Mouse (Mus musculus) heart, postnatal 4 days (tissue): ENCODE measurements around the gene Crybb2. TPM values are rescaled to one million over a fixed set of nuclear protein-coding genes. Genes with fewer than 3 reads are reported as not detected.
A peak's percentile ranks its signal among the peaks of the same experiment; 100 is the strongest.

Experiments
- DNase-seq: peaks from one replicate; pipeline ENCODE4 v3.0.0; 2021
- total RNA-seq, 2 experiments: library from RNA; stranded (reverse); gene quantifications; 2 replicates each; pipeline ENCODE4 v1.2.3; 2021

The Crybb2 gene
- total RNA-seq, 2 experiments from 2014 or later = not detected

DNA sequence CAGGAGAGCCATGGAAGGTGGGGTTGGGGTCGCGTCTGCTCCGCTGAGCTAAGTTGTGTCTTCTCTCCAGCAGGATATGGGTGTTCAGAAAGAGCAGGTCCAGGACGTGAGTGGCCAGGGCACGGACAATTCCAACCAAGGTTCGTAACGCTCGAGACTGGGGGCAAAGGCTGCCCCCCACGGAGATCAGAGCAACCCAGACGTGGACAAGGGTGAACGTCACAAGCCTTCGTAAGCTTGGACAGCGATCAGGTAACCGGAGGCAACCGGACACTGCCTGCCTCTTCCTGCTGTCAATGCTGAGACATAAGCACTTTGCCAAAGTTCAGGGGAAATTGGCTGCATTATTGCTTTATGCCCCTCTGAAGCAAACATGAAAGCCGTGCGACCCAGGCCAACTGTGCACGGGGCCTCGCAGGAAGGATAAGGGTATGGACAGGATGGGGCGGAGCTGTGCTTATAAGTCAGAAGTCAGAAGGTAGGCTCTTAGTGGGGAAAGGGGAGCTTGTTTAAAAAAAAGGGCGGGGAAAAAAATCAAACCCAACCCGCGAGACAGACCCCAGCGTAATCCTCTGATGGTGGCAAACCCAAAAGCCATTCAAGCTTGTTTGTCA, 20.3 kb upstream of the Crybb2 start:
- DNase-seq = no peak

DNA sequence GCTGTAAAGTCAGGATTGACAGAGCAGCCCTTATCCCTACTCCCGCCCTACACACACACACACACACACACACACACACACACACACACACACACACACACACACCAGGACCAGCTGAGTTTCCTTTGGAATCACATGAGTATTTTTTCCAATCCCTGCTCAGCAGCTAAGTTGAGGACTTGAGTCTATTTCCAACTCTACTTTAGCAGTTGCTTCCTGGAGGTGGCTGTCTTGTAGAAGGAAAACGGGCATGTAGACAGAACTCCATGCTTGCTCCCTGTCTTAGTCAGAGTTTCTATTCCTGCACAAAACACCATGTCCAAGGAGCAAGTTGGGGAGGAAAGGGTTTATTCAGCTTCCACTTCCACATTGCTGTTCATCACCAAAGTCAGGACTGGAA, 17.5 kb upstream of the Crybb2 start:
- no peak for DNase-seq

DNA sequence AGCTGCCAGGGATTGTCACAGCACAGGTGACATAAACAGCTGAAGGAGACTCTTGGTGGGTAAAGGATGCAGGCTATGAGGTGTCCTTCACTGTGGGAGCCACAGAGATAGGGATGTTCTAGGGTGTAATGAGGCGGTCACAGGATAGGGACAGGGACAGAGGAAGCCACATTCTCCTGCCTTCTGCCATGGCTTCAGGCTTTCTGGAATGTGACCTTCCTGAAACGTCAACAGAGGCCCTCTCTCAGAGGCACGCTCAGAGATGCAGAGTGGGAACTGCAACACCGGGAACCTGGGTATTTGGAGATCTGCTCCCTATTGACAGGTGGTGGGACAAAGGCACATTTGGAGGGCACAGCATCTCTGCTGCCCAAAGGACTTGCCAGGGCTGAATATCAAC, 17.1 kb upstream of the Crybb2 start:
- DNase-seq = no peak

DNA sequence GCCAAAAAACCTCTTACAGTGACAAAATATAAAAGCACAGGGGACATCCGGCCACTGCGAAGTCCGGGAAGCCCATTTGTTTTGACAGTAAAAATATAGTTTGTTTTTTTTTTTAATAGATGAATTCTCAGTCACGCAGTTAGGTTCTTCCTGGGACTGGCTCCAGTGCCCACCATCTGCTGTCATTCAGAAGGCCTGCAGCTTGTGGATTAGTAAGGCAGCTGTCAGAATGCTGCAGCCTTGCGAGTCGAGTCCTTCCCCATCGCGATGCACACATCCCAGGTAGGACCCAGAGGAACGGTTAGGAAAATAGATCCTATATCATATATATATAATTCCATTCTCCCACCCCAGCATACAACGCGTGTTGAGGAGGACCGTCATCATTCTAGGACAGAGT, 16.5 kb upstream of the Crybb2 start:
- no peak for DNase-seq

DNA sequence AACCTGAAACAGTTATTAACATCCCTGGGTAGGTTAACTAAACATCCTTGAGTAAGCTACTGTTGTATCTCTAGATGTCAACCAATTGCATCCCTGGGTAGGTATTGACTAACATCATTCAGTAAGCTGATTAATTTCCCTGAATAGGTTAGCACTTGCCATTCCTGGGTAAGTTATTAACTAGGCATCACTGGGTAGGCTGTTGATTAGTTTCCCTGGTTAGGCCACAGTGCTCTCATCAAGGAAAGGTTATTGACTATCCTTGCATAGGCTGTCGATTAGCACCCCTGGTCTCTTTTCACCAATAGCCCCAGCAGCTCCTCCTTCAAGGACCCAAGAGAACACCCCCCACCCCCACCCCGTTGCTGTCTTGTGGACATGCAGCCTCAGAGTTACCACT, 16.0 kb upstream of the Crybb2 start:
- no peak for DNase-seq

DNA sequence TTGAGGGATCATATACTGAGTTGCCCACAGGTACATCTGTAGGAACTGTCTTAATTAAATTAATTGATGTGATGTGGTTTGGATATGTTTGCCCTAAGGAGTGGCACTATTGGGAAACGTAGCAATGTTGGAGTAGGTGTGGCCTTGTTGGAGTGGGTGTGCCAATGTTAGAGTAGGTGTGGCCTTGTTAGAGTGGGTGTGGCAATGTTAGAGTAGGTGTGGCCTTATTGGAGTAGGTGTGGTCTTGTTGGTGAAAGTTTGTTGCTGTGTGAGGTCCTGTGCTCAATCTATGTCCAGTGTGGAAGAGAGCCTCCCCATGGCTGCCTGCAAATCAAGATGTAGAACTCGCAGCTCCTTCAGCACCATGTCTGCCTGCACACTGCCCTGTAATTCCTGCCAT, 14.4 kb upstream of the Crybb2 start:
- DNase-seq = no peak

DNA sequence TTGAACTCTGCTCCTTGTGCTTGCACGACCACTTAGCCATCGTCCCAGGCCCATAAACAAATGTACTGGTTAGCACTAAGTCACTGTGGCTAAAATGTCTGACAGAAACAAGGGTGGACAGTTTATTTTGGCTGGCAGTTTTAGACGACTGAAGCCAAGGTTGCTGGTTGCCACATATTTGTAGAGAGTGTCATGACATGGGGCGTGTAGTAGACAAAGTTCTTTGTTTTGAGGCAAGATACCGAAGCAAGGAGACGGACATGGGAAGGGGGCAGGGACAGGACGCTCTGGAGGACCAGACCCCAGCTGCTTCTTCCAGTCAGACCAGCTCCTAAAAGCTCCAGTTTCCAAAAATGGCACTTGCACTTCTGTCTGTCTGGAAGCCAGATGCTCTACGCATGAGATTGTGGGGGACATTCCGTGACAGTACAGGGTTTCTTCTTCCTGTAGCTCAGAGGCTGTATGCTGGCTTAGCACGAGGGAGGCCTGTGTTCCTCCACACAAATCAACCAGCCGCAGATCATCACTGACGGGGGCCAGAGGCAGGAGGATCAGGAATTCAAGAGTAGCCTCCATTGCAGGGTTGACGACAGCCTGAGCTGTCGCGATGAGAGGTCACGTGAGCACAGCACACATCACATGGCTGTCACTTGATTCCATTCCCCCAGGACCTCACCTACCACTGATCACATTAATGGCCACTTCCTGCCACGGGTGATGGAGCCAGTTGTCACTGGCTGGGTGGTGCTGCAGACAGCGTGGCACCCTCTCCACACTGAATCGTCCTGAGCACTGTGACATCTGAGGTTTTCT, 12.6 kb upstream of the Crybb2 start:
- peak; percentile 36 for DNase-seq

DNA sequence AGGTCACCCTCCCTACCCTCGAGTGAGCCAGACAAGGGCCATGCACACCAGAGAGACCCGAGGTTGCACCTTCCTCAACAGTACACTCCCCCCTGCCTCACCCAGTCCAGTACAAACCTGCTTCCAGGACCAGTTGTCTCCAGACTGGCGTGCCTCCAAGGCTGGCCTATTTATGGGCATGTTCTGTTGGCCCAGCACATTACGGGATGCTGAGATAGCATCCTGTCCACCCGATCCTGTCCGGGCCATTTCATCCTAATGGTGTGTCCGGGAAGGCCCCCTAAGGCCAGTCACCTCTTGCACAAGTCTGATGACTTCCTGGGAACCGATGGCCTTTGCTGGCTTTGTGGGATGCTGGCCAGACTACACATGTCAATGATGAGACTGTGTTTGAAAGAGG, 11.5 kb upstream of the Crybb2 start, which contains the start of gene Crybb3:
TSS of gene Crybb3 (minus strand) at position 146 of the 400 bp plus-strand sequence.
- DNase-seq = peak; percentile 63

DNA sequence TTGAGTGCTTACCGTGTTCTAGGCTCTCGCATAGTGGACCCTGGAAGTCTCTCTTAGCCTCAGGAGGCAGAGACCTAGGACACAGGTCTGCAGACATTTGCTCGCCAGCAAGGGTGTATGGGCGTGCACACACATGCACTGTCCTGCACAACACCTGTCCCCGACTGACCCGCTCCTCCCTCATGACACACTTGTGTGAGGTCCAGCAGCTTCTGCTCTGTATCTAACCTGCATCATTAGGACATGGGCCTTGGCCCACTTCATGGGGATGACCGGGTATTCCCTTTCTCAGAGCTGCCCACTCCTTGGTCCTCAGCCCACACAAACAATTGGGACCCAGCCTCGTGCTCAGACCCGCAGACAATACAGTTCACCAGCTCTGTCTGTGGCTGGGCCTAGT, 11.1 kb upstream of the Crybb2 start:
- no peak for DNase-seq

DNA sequence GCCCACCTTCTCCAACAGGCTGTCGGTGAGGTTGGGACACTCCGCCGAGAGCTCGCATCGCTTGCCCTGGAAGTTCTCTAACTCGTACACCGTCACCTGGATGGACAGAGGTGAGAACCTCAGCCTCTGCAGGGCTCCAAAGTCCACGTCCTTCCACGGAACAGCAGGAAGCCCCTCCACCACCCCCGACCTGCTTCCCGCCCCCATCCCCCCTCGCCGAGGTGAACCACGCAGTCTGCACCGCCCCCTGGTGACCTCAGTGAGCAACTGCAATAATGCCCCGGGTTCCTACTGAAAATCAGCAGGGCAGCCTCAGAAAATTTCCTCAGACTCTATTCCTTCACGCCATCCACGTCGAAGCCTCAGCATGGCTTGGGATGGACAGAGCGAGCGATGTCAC, 9.9 kb upstream of the Crybb2 start:
- DNase-seq = peak; percentile 68

DNA sequence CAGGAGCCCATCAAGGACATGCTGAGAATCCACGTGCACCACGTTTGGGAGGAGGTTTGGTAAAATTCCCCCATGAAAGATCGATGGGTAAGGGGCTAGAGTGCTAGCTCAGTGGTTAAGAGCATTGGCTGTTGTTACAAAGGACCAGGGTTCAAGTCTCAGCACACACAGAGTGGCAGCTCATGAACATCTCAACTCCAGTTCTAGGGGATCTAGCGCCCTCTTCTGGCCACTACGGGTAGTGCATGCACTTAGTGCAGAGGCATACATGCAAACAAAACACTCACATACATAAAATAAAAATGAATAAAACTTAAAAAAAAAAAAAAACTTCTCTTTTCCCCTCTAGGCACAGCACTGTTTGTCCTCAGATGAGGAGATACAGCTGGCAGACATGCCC, 8.8 kb upstream of the Crybb2 start:
- DNase-seq = peak; percentile 11

DNA sequence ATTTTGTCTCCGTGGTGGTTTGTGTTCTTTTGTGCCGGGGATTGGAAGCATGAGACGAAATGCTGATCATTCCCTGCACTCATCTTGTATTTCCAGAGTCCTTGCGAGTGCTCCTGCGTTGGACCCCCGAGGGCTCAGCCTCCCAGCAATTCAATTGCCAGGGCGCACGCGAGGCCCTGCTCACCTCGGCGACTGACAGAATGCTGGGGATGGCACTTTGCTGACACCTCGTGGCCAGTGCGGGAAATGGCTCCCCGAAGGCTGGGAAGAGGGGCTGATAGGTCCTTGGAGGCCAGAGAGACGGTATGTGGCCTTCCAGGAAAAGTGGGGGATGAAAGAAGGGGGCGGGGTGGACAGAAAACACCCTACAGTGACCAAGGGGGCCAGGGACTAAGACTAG, 15.6 kb downstream of the Crybb2 start:
- peak; percentile 91 for DNase-seq

DNA sequence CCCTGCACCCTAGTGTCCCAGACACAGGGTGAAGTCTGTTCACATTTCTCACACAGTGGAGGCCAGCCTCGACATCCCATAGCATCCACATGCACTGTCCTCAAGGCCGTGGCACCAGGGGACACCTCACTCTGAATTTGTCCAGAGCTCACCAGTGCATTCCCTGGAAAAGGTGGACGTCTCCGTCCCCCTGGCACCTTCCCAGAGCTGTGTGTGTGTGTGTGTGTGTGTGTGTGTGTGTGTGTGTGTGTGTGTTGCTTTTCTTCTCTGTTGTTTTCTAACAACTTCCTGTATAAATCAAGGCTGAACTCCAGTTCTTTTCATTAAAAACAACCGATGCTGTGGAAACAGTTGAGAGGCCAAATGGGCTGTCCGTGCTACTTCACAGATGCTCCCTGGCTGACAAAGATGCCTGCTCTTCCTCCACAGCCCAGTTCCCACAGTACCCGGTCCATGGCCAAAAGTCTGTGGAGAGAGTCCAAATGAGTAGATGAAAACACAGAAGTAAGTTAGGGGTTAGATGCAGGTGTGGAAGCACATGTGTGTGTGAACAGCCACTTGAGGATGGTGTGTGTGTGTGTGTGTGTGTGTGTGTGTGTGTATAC, 19.2 kb downstream of the Crybb2 start:
- no peak for DNase-seq

DNA sequence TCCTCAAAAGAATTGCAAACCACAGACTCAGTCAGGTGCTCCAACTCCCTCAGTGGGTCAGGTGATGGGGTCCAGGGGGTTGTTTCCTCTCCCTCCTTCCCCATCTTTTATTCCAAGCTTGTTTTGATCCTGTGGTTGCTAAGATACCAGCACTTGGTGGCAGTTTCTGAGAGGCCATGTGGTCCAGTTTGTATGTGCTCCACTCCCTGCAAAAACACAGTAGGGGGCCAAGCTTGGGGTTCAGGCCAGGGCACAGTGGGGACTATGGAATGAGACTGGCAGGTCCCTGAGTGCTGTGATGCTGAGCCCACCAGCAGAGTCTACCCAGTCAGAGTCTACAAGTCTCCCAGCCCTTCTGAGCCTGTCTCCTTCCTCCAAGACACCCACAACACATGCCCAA, 20.0 kb downstream of the Crybb2 start:
- no peak for DNase-seq

DNA sequence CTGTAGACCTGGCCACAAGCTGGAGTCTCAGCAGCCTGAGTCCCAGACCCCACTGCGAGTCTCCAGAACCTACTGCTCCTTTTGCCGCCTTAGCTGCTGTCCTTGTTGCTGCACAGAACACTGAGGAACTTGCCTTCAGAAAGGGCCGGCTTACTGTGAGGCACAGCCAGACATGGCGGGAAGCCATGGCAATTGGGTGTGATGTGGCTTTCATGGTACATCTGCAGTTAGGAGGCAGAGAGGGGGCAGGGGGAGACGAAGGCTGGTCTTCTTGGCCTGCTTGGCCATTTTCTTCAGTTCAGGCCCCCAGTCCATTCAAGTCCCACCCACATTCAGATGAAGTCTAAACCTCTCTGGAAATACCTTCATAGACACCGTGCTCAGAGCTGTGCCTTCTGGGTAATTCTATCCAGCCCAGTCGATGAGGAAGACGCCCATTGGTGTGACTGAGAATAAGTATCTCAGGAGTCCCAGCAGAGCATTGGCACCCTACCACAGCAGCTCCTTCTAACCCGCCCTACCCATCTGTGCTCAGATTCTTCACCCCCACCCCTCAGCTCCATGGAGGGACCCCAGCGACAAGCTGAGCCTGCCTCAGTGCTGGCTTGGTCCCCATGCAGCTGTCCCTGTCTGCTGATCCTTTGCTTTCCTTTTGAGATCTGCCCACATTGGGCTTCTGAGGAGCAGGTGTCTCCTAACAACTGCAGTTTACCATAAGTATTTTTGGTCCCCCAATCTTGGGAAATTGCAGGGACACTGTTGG, 24.2 kb downstream of the Crybb2 start:
- no peak for DNase-seq

DNA sequence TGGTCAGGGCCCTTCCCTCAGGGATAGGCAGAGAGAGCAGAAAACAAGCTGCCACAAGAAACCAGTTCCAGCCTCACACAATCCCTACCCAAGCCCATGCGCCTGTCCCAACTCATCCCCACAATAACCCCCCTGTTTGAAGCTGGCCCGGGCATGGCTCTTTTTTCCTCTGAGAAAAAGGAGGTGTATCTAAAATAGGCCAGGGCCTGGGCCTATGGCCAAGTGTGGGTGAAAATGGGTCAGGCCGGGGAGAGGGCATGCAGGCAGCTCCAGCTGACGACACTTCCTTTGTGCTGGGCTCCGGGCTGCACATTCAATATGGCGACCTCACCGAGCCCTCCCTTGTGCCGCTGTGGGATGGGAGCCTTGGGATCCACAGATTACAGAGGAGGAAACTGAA, 26.4 kb downstream of the Crybb2 start:
- peak; percentile 67 for DNase-seq

DNA sequence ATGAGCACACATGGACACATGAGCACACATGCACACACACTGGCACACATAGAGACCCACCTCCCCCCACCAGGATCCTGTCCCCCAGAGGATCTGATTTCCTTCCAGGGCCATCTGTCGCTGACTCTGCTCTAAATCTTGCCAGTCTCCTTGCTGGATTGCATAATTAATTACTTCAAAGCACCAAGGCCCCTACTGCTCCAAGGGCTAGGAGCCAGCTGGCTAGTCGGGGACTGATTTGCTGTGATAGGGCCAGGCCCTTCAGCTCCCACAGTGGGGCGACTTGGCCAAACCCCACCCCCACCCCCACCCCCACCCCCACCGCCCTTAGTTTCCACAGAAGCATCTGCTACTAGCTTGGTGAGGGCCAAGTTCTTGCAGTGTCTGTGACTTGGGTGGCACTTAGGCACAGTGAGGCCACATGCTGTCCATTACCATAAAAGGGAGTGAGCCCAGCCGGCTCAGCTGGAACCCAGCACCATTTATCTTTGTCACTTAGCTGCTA, 28.3 kb downstream of the Crybb2 start:
- DNase-seq = peak; percentile 29

DNA sequence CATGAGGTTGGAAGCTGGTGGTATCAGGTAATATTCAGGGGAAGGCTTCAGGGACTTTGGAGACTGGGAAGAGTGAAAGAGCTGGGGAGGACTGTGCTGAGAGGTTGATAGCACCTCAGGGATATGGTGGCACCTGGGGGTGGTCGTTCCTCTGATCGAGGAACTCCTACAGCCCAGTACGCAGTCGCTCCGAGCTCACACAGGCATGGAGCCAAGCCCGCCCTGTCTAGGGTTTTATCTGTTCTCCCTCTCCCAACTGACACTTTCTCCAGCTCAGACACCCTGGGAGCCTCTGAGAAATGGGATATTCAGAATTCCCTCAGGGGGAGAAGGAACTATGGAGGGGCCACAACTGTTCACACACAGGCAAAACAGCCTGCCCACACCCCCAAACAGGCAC, 29.1 kb downstream of the Crybb2 start:
- peak; percentile 61 for DNase-seq

DNA sequence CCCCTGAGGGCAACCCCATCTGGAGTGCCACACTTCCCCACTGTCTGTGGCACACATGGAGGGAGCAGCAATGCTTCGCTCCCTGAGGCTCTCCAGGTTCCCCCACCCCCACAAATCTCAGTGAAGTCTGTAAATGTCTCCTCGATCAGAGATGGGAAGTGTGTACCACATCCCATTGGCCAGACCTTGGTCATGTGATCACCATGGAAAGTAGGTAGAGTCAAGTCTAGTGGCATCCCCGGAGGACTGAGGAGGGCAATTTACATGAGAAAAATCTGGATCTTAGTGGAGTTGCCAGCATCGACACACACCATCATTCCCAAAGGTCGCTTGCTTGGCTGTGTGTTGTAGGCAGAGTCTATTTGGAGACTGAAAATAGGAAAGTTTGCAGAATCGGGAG, 31.3 kb downstream of the Crybb2 start:
- DNase-seq = no peak

DNA sequence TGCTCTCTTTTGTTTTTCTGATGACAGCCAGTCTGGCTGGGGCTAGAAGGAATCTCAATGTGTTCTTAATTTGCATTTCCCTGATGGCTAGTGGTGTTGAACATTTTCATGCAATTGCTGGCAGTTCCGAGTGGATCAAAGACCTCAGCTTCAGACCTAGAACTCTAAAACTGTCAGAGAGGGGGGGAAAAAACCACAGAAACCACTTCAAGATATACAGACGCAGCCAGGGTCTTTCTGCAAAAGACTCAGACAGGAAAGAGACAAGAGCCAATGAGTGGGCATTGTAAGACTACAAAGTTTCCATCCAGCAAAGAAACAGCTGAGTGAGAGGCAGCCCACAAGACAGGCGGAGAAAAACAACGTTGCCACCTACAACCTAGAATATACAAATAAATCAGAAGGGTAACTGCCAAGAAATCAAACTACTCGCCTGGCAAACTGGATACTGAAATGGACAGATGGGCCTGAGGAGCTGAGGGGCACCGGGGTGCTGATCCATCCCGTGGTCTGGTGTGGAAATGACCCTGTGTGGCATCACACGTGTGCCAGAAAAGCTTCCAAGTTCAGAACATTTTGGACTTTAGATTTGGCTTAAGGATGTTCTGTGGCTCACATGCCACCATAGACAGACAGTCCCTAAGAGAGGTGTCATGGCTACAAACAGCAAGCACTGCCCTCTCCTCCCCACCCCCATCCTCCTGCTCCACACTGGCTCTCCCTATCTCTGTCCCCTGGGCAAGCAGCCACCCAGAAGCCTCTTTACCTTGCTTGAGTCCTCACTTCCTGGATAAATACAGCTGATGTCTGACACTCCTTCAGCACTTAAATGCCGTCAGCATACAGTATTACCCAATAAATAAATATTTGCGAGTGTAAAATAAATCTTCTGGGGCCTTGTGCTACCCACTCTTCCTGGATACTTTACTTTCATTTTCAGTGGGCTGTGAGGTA, 34.5 kb downstream of the Crybb2 start:
- peak; percentile 35 for DNase-seq

DNA sequence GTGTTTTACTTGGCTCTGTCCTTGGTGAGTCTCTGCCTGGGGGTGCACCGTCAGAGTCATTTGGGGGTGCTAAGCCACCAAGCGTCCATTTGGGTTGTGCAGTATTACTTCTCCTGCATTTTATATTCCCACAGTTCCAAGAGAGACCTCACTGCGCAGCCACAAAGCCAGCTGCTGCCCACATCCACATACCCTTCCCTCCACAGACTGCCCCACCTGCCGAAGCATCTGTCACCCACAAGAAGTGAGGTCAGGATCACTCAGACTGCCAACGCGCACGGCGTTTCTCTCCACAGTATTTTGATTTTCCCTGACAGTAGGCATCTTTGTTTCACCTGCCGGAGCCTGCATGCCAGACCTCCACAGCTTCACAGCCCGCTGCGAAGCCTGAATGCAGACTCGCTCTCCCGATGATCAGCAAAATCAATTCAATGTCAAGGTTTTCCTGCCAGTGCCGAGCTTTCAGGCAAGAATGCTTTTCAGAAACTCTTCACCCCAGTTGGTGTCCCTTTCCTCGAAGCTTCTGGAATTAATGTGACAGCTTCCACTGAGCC, 38.6 kb downstream of the Crybb2 start:
- DNase-seq = no peak
